Mouse (Mus musculus) neutrophil, adult 59 days (primary cell): ENCODE results near the gene Rnft1. TPM values are rescaled to one million over a fixed set of nuclear protein-coding genes. Genes with fewer than 3 reads are reported as not detected.

ENCODE experiments used
- total RNA-seq, 2 experiments: library from RNA; stranded (reverse); gene quantifications; 1 replicate in 1 of 2; 2 replicates in 1 of 2; pipeline ENCODE4 v1.2.4; 2023

Gene Rnft1
- total RNA-seq: 10 to 100 TPM; 22.7 to 33.7 TPM

DNA sequence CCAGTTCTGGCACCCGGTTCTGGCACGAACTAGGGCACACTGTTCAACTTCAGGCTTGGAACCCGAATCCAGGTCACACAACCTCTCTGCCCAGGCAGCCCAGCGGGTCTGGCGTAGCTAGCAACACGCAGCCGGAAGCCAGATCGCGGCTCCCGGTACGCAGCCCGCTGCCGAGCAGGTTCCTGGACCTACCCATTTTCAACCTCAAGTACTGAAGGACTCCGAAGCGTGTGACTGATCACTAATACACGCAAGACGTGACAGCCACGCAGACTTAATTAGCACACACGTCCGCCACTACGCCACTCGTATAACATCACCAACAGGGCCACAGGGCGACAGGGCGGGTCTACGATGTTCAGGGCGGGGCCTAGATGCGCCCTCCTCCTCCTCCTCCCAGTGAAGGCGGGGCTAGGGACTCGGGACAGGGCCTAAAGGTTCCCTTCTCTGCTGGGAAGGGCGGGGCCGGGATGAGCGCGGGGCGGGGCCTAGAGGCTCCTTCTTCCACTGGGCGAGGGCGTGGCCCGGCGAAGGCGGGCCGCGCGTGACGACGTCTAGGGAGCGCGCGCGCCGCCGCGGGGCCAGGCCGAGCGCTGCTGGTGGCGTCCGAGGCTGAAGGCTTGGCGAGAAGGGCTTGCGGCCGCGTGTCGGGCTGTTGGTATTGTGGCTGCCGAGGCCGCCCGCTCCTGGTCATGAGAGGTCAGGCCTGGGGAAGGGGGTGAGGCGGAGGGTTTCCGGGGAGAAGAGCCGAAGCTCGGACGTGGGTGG is at the start of gene Rnft1:
TSS of gene Rnft1 (plus strand) at position 557 of the 768 bp plus-strand sequence.

DNA sequence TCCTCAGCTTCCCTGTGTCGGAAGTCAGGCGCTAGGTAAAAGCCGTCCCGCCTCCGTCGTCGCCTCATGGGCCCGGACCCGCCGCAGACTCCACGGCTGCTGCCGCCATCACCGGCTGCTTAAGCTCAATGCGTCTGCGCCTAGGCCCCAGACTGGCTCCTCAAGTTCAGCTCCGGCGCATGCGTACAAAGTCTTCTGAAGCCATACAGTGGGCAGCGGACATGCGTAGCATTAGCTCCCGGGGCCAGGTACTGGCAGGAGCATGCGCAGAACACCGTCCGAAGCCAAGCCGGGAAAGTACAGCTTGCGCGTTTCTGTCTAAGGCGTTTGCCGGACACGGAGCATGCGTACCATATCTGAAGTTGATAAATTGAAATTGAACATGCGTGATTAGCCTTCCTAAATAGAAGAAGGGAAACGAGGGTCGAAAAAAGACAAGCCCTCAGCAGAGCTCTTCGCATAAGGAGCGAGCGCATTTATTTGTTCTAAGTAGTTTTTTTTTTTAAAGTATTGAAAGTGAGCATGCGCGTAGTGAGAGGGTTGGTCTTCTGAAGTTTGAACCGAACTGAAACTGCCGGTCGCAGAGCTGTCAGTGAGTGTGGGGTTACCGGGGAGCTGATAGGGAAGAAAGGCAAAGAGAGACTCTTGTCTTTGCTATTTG is 60.3 kb downstream of the Rnft1 start, which contains the start of the genes Rps6kb1 and Tubd1:
TSS of gene Rps6kb1 (minus strand) at position 167 of the 661 bp plus-strand sequence.
TSS of gene Tubd1 (plus strand) at position 353 of the 661 bp plus-strand sequence.

Other genes with a start within 250 kb of the Rnft1 start
- 1 to 10 TPM; 5.9 to 8.8 TPM for gene Ints2, start 227.1 kb upstream of the Rnft1 start, total RNA-seq
- 10 to 100 TPM; 55.2 to 58.2 TPM for gene Med13, start 127.1 kb upstream of the Rnft1 start, total RNA-seq
- 10 to 100 TPM; 27.2 to 27.6 TPM for gene Rps6kb1, start 60.1 kb downstream of the Rnft1 start, total RNA-seq
- gene Tubd1, start 60.3 kb downstream of the Rnft1 start, total RNA-seq: 1 to 10 TPM; 3.4 to 4.6 TPM
- gene Vmp1, start 199.2 kb downstream of the Rnft1 start, total RNA-seq: 10 to 100 TPM; 87.3 to 97.8 TPM
- gene Ptrh2, start 199.3 kb downstream of the Rnft1 start, total RNA-seq: 1 to 10 TPM; 3.4 to 3.9 TPM